Mouse (Mus musculus) G1E (cell line): ENCODE data around the gene Crygb. TPM values are rescaled to one million over a fixed set of nuclear protein-coding genes. Genes with fewer than 3 reads are reported as not detected.

Source experiments
- ATAC-seq: 2 replicates; pipeline ENCODE4 v1.8.0; 2016; ENCODE audit warnings: mild to moderate bottlenecking; ENCODE audit not compliant: insufficient number of reproducible peaks, poor library complexity, low FRiP score, severe bottlenecking; ENCODE audit errors: extremely low read depth
- DNase-seq: peaks from one replicate; pipeline ENCODE4 v3.0.0; 2012; ENCODE audit warnings: low spot score
- H3K27me3 ChIP-seq: 2 replicates; pipeline ENCODE4 v1.6.1; 2012; ENCODE audit warnings: mild to moderate bottlenecking, low read length, inconsistent platforms; ENCODE audit not compliant: insufficient read depth
- H3K36me3 ChIP-seq: replicated peaks from 2 replicates; pipeline ENCODE3; 2012; ENCODE audit warnings: mild to moderate bottlenecking, inconsistent platforms
- H3K4me1 ChIP-seq: 2 replicates; pipeline ENCODE4 v1.6.1; 2012; ENCODE audit warnings: low read depth, low read length, inconsistent platforms, mixed read lengths; ENCODE audit not compliant: insufficient read depth
- H3K4me3 ChIP-seq: 2 replicates; pipeline ENCODE4 v1.5.1; 2012; ENCODE audit warnings: low read depth, mild to moderate bottlenecking, inconsistent platforms, low read length, moderate library complexity, mixed read lengths
- H3K9me3 ChIP-seq: replicated peaks from 2 replicates; pipeline ENCODE4 v1.6.1; 2012; ENCODE audit warnings: inconsistent platforms
- CTCF ChIP-seq: IDR thresholded peaks from 2 replicates; pipeline ENCODE4 v1.5.1; 2012; ENCODE audit warnings: low read depth, low read length, inconsistent platforms, mixed read lengths
- GATA1 ChIP-seq: IDR thresholded peaks from 2 replicates; pipeline ENCODE4 v1.6.1; 2012; ENCODE audit warnings: borderline replicate concordance, low read length, inconsistent platforms, mixed read lengths
- GATA2 ChIP-seq: IDR thresholded peaks from 2 replicates; pipeline ENCODE4 v1.6.1; 2012; ENCODE audit warnings: low read depth, low read length, inconsistent platforms, borderline replicate concordance
- POLR2AphosphoS5 ChIP-seq: IDR thresholded peaks from 2 replicates; pipeline ENCODE4 v1.6.1; 2012; ENCODE audit warnings: low read depth, low read length, inconsistent platforms; ENCODE audit not compliant: insufficient replicate concordance
- TAL1 ChIP-seq: conservative IDR thresholded peaks from 2 replicates; pipeline ENCODE4 v1.6.1; 2012; ENCODE audit warnings: low read depth, low read length, inconsistent platforms, mixed read lengths
- polyA plus RNA-seq: library from polyadenylated mRNA; stranded (reverse); fragments of >175 nt; gene quantifications from 2 replicates; pipeline ENCODE4 v1.2.3, GENCODE M21; 2012
- total RNA-seq, 2 experiments: library from RNA; stranded (forward) in 1 of 2; stranded (reverse) in 1 of 2; fragments of 200-1000 nt in 1 of 2; fragments of >200 nt in 1 of 2; fragmentation: Nextera tagmentation in 1 of 2; gene quantifications; 2 replicates each; pipeline ENCODE4 v1.2.3; 2014 to 2017

The Crygb gene
- total and polyA plus RNA-seq, 3 experiments: not detected

DNA sequence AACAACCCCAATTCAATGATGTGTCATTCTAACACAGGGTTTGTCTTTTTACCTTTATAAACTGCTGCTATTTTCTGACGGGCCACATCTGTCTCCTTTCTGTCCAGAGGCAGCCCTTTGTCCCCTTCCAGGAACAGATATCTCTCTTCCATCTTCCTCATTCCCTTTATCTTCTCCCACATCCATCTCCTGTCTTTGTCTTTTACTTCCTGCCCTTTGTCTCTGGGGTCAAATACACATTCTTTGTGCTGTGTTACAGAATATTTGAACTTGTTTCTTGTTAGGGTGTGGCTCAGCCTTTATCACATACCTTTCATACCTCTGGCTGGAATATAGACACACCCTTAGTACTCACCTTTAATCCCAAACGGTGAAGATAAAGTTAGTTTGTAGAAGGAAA lies 44.5 kb downstream of the Crygb start:
- DNase-seq (no peak), ATAC-seq (no peak)
- no peak for TF ChIP-seq GATA1
- no peak for TF ChIP-seq POLR2AphosphoS5
- no peak for TF ChIP-seq TAL1
- TF ChIP-seq GATA2: no peak
- TF ChIP-seq CTCF: no peak
- Histone ChIP-seq H3K4me1 (no peaks in the 10 kb centered on the region), H3K27me3 (0 out of 2 replicates have a peak, but pooled peaks cover 8% of the 10 kb centered on the region), H3K9me3 (no peaks in the 10 kb centered on the region), H3K36me3 (no peaks in the 10 kb centered on the region), H3K4me3 (no peak overlapping the region)

DNA sequence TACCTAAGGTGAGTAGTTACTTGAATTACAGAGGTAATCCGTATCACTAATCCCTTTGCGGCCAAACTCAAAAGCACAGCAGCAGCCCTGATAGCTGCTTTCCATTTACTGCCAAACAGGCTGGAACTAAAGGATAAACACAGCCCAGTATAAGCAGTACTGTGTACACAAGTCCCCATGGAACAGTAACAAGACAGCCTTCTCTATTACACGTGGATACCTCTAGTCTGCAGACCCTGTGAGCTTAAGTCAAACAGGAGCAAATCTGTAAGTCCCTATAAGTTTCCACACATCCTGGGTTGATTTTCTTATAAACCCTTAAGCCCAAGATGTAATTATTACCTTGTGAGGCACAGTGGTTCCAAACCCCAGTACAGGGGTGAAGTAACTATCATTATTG lies 46.6 kb downstream of the Crygb start:
- Histone ChIP-seq H3K27me3 (0 out of 2 replicates have a peak, but pooled peaks cover 8% of the 10 kb centered on the region), H3K4me1 (no peaks in the 10 kb centered on the region), H3K36me3 (no peaks in the 10 kb centered on the region), H3K9me3 (no peaks in the 10 kb centered on the region), H3K4me3 (no peak overlapping the region)
- ATAC-seq (no peak), DNase-seq (no peak)
- TF ChIP-seq GATA1: no peak
- no peak for TF ChIP-seq POLR2AphosphoS5
- no peak for TF ChIP-seq CTCF
- no peak for TF ChIP-seq GATA2
- TF ChIP-seq TAL1: no peak

DNA sequence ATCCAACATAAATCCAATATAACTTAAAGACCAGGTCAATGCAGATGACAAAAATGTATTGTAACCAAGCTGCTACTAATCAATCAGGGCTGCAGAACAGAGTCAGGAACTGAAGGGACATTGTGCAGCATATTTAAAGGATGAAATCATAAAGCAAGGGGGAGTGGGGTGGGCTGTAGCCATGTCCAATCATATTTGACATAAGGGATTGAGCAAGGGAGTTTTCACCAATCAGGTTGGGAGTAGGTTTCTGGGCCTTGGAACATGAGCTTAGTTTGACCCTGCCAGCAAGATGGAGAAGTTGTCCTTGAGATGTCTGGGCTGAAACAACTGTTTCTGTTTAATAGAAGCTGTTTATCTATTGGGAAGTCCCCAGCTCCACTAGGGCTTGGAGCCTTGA lies 49.4 kb downstream of the Crygb start, which contains the start of gene Akr1cl:
TSS of gene Akr1cl (minus strand) at position 119 of the 400 bp plus-strand sequence.
- ATAC-seq (no peak), DNase-seq (no peak)
- no peak for TF ChIP-seq POLR2AphosphoS5
- no peak for TF ChIP-seq GATA1
- no peak for TF ChIP-seq GATA2
- TF ChIP-seq TAL1: no peak
- no peak for TF ChIP-seq CTCF
- Histone ChIP-seq H3K9me3 (no peaks in the 10 kb centered on the region), H3K4me3 (no peak within 1 kb of the TSS), H3K36me3 (no peaks in the 10 kb centered on the region), H3K4me1 (no peaks in the 10 kb centered on the region), H3K27me3 (peaks cover 2% of the 10 kb centered on the region; the same call in 1 of the 2 replicates)

Other genes with a start within 250 kb of the Crygb start
- 25.8 and 33.5 TPM in 2 replicates for gene Plekhm3, start 125.5 kb downstream of the Crygb start, total RNA-seq (2014; fragmentation: Nextera tagmentation)
- 5.6 and 8.0 TPM in 2 replicates for gene Plekhm3, start 125.5 kb downstream of the Crygb start, total RNA-seq (2017)
- gene Plekhm3, start 125.5 kb downstream of the Crygb start, polyA plus RNA-seq: 2.9 and 3.0 TPM in 2 replicates
- not detected in 2 replicates for gene Akr1cl, start 49.5 kb downstream of the Crygb start, total RNA-seq (2014; fragmentation: Nextera tagmentation)
- 0.27 and 0.46 TPM in 2 replicates for gene Akr1cl, start 49.5 kb downstream of the Crygb start, total RNA-seq (2017)
- gene Akr1cl, start 49.5 kb downstream of the Crygb start, polyA plus RNA-seq: not detected in 2 replicates
- not detected in 2 replicates for gene Cryge, start 31.1 kb downstream of the Crygb start, total RNA-seq (2014; fragmentation: Nextera tagmentation)
- gene Cryge, start 31.1 kb downstream of the Crygb start, total RNA-seq (2017): 0.76 TPM in 1 of 2 replicates, not detected in the other
- gene Cryge, start 31.1 kb downstream of the Crygb start, polyA plus RNA-seq: not detected in 2 replicates
- not detected in 2 replicates for gene Crygd, start 18.8 kb downstream of the Crygb start, total RNA-seq (2014; fragmentation: Nextera tagmentation)
- gene Crygd, start 18.8 kb downstream of the Crygb start, total RNA-seq (2017): 0.49 TPM in 1 of 2 replicates, not detected in the other
- not detected in 2 replicates for gene Crygd, start 18.8 kb downstream of the Crygb start, polyA plus RNA-seq
- gene Crygc, start 8.6 kb downstream of the Crygb start, total RNA-seq (2014; fragmentation: Nextera tagmentation): not detected in 2 replicates
- gene Crygc, start 8.6 kb downstream of the Crygb start, total RNA-seq (2017): not detected in 2 replicates
- not detected in 2 replicates for gene Crygc, start 8.6 kb downstream of the Crygb start, polyA plus RNA-seq
- gene Cryga, start 21.1 kb upstream of the Crygb start, total RNA-seq (2014; fragmentation: Nextera tagmentation): not detected in 2 replicates
- not detected in 2 replicates for gene Cryga, start 21.1 kb upstream of the Crygb start, total RNA-seq (2017)
- gene Cryga, start 21.1 kb upstream of the Crygb start, polyA plus RNA-seq: not detected in 2 replicates
- not detected in 2 replicates for gene Gm28845, start 37.3 kb upstream of the Crygb start, total RNA-seq (2014; fragmentation: Nextera tagmentation)
- gene Gm28845, start 37.3 kb upstream of the Crygb start, total RNA-seq (2017): not detected in 2 replicates
- not detected in 2 replicates for gene Gm28845, start 37.3 kb upstream of the Crygb start, polyA plus RNA-seq
- 1.1 TPM in 1 of 2 replicates, not detected in the other for gene D630023F18Rik, start 40.9 kb upstream of the Crygb start, total RNA-seq (2014; fragmentation: Nextera tagmentation)
- gene D630023F18Rik, start 40.9 kb upstream of the Crygb start, total RNA-seq (2017): 0.05 and 0.06 TPM in 2 replicates
- 0.07 TPM in 1 of 2 replicates, not detected in the other for gene D630023F18Rik, start 40.9 kb upstream of the Crygb start, polyA plus RNA-seq
- 24.2 and 29.9 TPM in 2 replicates for gene Idh1, start 104.2 kb upstream of the Crygb start, total RNA-seq (2014; fragmentation: Nextera tagmentation)
- 102 and 111 TPM in 2 replicates for gene Idh1, start 104.2 kb upstream of the Crygb start, total RNA-seq (2017)
- gene Idh1, start 104.2 kb upstream of the Crygb start, polyA plus RNA-seq: 1.2 and 1.9 TPM in 2 replicates
- 81.1 and 84.0 TPM in 2 replicates for gene Pikfyve, start 104.4 kb upstream of the Crygb start, total RNA-seq (2014; fragmentation: Nextera tagmentation)
- gene Pikfyve, start 104.4 kb upstream of the Crygb start, total RNA-seq (2017): 81.3 and 95.4 TPM in 2 replicates
- 54.1 and 56.3 TPM in 2 replicates for gene Pikfyve, start 104.4 kb upstream of the Crygb start, polyA plus RNA-seq
- gene Pth2r, start 199.8 kb upstream of the Crygb start, total RNA-seq (2014; fragmentation: Nextera tagmentation): not detected in 2 replicates
- not detected in 2 replicates for gene Pth2r, start 199.8 kb upstream of the Crygb start, total RNA-seq (2017)
- not detected in 2 replicates for gene Pth2r, start 199.8 kb upstream of the Crygb start, polyA plus RNA-seq